Comparison of ENCODE assay signal across 13 mouse cellular contexts in genomic region chr19:47285581-47285980, GRCm38 (mm10).
"Had no signal": no experiment of that assay in that cellular context is flagged by ENCODE, and none has a peak within 500 bp of the region (broad histone marks: within the 10 kb centered on the region; RNA-seq: fewer than 3 reads in every experiment).

No protein-coding gene starts in this region.

- H3K27ac ChIP-seq: kidney, postnatal 0 days; layer of hippocampus, adult 2 months; liver, embryonic 13.5 days; midbrain, embryonic 15.5 days had no signal

- H3K9ac ChIP-seq: liver, embryonic 13.5 days; midbrain, embryonic 15.5 days had no signal

- ATAC-seq: midbrain, embryonic 15.5 days had no signal

- H3K27me3 ChIP-seq: liver, embryonic 13.5 days; midbrain, embryonic 15.5 days had no signal

- H3K4me3 ChIP-seq: layer of hippocampus, adult 2 months; liver, embryonic 13.5 days; megakaryocyte, embryonic 14.5 days; midbrain, embryonic 15.5 days had no signal

- H3K36me3 ChIP-seq: midbrain, embryonic 15.5 days had no signal

- H3K9me3 ChIP-seq: liver, embryonic 13.5 days; megakaryocyte, embryonic 14.5 days; midbrain, embryonic 15.5 days had no signal

- DNase-seq: kidney, postnatal 25 days; layer of hippocampus, adult 9-11 months; liver, embryonic 13.5 days; lung, adult 2 months; lung, postnatal 14 days; lung, postnatal 4 days; thymus, adult 18-20 months; thymus, postnatal 36 days had no signal

- H3K4me1 ChIP-seq: midbrain, embryonic 15.5 days had no signal

- H3K4me2 ChIP-seq: liver, embryonic 13.5 days; midbrain, embryonic 11.5 days; midbrain, embryonic 15.5 days had no signal
